In genomic region chr4:46992827-46993473, GRCm38 (mm10) we compare ENCODE assay signal across 9 mouse cellular contexts. TPM values are rescaled to one million over a fixed set of nuclear protein-coding genes. Genes with fewer than 3 reads are reported as not detected.
A peak's percentile ranks its signal among the peaks of the same experiment; 100 is the strongest.
DNase-seq lines count a peak whose midpoint lies in the region; ATAC-seq lines count a peak whose summit lies in the region.
"Had no signal": no experiment of that assay in that cellular context is flagged by ENCODE, and none has a peak within 500 bp of the region (broad histone marks: within the 10 kb centered on the region; RNA-seq: fewer than 3 reads in every experiment).

No protein-coding gene starts in this region.

- peak; percentile 77 for DNase-seq in forebrain, embryonic 11.5 days (ENCODE audit: low spot score)
- peak; percentile 61 for DNase-seq in midbrain, embryonic 10.5 days (ENCODE audit: low spot score)
- peak; percentile 66 for DNase-seq in embryo, embryonic 11.5 days (ENCODE audit: low read depth, low spot score)
- peak; percentile 61 for DNase-seq in lung, postnatal 14 days
- peak; percentile 42 for DNase-seq in yolk sac, embryonic 10.5 days (ENCODE audit: low spot score)

- peaks cover 8% of the 10 kb centered on the region; the same call in 1 of the 2 replicates for H3K4me1 ChIP-seq in forebrain, embryonic 11.5 days (replicated peaks; ENCODE audit: control insufficient read depth, insufficient read depth, low read length)
- H3K4me1 ChIP-seq in forebrain, embryonic 12.5 days = peaks cover 29% of the 10 kb centered on the region
- peaks cover 27% of the 10 kb centered on the region for H3K4me1 ChIP-seq in midbrain, embryonic 10.5 days
- peaks cover 31% of the 10 kb centered on the region for H3K4me1 ChIP-seq in midbrain, embryonic 13.5 days (replicated peaks)
- H3K4me1 ChIP-seq: megakaryocyte, embryonic 14.5 days had no signal

- no peak overlapping the region for H3K4me3 ChIP-seq in forebrain, embryonic 11.5 days (ENCODE audit: low read depth, low read length)
- H3K4me3 ChIP-seq in forebrain, embryonic 12.5 days (replicated peaks) = no peak overlapping the region
- H3K4me3 ChIP-seq in midbrain, embryonic 10.5 days = no peak overlapping the region
- H3K4me3 ChIP-seq in midbrain, embryonic 13.5 days (replicated peaks) = no peak overlapping the region
- H3K4me3 ChIP-seq: megakaryocyte, embryonic 14.5 days had no signal

- H3K9me3 ChIP-seq in forebrain, embryonic 11.5 days (ENCODE audit: control insufficient read depth, low read length) = no peaks in the 10 kb centered on the region
- no peaks in the 10 kb centered on the region for H3K9me3 ChIP-seq in forebrain, embryonic 12.5 days
- no peaks in the 10 kb centered on the region for H3K9me3 ChIP-seq in midbrain, embryonic 10.5 days (replicated peaks)
- no peaks in the 10 kb centered on the region for H3K9me3 ChIP-seq in midbrain, embryonic 13.5 days
- H3K9me3 ChIP-seq: megakaryocyte, embryonic 14.5 days had no signal

- no peak overlapping the region for H3K27ac ChIP-seq in forebrain, embryonic 11.5 days (ENCODE audit: low read depth, low read length)
- H3K27ac ChIP-seq in forebrain, embryonic 12.5 days = no peak overlapping the region
- H3K27ac ChIP-seq in midbrain, embryonic 10.5 days (replicated peaks) = no peak overlapping the region
- H3K27ac ChIP-seq in midbrain, embryonic 13.5 days = no peak overlapping the region

- H3K4me2 ChIP-seq in forebrain, embryonic 11.5 days (ENCODE audit: low read depth, low read length, severe bottlenecking) = no peak overlapping the region; the same call in 1 of the 2 replicates
- no peak overlapping the region for H3K4me2 ChIP-seq in forebrain, embryonic 12.5 days
- no peak overlapping the region for H3K4me2 ChIP-seq in midbrain, embryonic 13.5 days (replicated peaks)

- no peaks in the 10 kb centered on the region for H3K36me3 ChIP-seq in forebrain, embryonic 11.5 days (ENCODE audit: control insufficient read depth, insufficient read depth, low read length)
- H3K36me3 ChIP-seq in forebrain, embryonic 12.5 days (replicated peaks) = no peaks in the 10 kb centered on the region
- H3K36me3 ChIP-seq in midbrain, embryonic 10.5 days = no peaks in the 10 kb centered on the region
- no peaks in the 10 kb centered on the region for H3K36me3 ChIP-seq in midbrain, embryonic 13.5 days

- H3K9ac ChIP-seq in forebrain, embryonic 11.5 days (ENCODE audit: low read length) = no peak overlapping the region
- no peak overlapping the region for H3K9ac ChIP-seq in forebrain, embryonic 12.5 days
- no peak overlapping the region for H3K9ac ChIP-seq in midbrain, embryonic 13.5 days (replicated peaks)

- 4% methylated on average over 8 of the region's 8 CpGs for WGBS in forebrain, embryonic 11.5 days
- WGBS in forebrain, embryonic 12.5 days = 4% methylated on average over 8 of the region's 8 CpGs
- 9% methylated on average over 8 of the region's 8 CpGs for WGBS in midbrain, embryonic 10.5 days
- 6% methylated on average over 8 of the region's 8 CpGs for WGBS in midbrain, embryonic 13.5 days

- ATAC-seq in forebrain, embryonic 11.5 days (replicated peaks; ENCODE audit: low FRiP score) = no peak
- no peak for ATAC-seq in forebrain, embryonic 12.5 days (ENCODE audit: low FRiP score)
- no peak for ATAC-seq in midbrain, embryonic 13.5 days
- no peak for ATAC-seq in frontal cortex, adult (ENCODE audit: low TSS enrichment)

- peaks cover 49% of the 10 kb centered on the region for H3K27me3 ChIP-seq in forebrain, embryonic 11.5 days (ENCODE audit: control insufficient read depth, insufficient read depth, low read length)
- H3K27me3 ChIP-seq in forebrain, embryonic 12.5 days = peaks cover 76% of the 10 kb centered on the region
- peaks cover 71% of the 10 kb centered on the region for H3K27me3 ChIP-seq in midbrain, embryonic 10.5 days (ENCODE audit: low read depth, poor library complexity, severe bottlenecking)
- peaks cover 61% of the 10 kb centered on the region for H3K27me3 ChIP-seq in midbrain, embryonic 13.5 days

RNA-seq across cellular contexts. Expression of gene Gabbr2, which starts 1.3 kb away (rescaled TPM):
- polyA plus RNA-seq in forebrain, embryonic 11.5 days (2014; fragmentation: Nextera tagmentation; extraction: Ambion mirVana) = 0.27 and 0.52 TPM in 2 replicates
- 0.51 and 0.53 TPM in 2 replicates for polyA plus RNA-seq in forebrain, embryonic 12.5 days (2016; fragmentation: Nextera tagmentation; extraction: Ambion mirVana)
- polyA plus RNA-seq in midbrain, embryonic 10.5 days (2016; fragmentation: Nextera tagmentation; extraction: Ambion mirVana) = 0.12 and 0.25 TPM in 2 replicates
- 3.0 and 3.8 TPM in 2 replicates for polyA plus RNA-seq in midbrain, embryonic 13.5 days (2015; fragmentation: Nextera tagmentation; extraction: Ambion mirVana)
